ENCODE assay signal across 30 mouse cellular contexts in the genomic region with DNA sequence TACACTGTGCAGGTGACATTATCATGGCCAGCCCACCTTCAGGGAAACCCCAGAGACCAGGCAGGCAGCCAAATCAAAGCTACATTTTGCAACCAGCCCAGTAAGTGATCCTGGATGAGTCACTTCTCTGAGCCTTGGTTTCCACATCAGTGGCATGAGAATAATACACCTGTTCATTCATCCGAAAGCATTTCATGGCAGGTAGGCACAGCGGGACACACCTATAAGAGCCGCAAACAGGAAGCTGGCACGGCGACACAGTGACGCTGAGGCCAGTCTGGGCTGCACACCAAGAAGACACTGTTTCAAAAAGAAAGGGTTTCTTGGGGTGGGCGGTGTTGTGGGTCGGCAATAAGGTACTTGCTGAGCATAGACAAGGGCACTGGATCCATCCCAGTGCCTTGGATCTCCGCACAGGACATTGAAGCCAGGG. TPM values are rescaled to one million over a fixed set of nuclear protein-coding genes. Genes with fewer than 3 reads are reported as not detected.
A peak's percentile ranks its signal among the peaks of the same experiment; 100 is the strongest.
DNase-seq lines count a peak whose midpoint lies in the region; ATAC-seq and TF ChIP-seq lines count a peak whose summit lies in the region.
"Had no signal": no experiment of that assay in that cellular context is flagged by ENCODE, and none has a peak within 500 bp of the region (broad histone marks: within the 10 kb centered on the region; RNA-seq: fewer than 3 reads in every experiment).

No protein-coding gene starts in this region.

- H3K4me2 ChIP-seq in lung, postnatal 0 days (replicated peaks; ENCODE audit: low read depth, low read length), result no peak overlapping the region
- H3K4me2 ChIP-seq in stomach, postnatal 0 days (replicated peaks; ENCODE audit: low read depth), result no peak overlapping the region
- H3K4me2 ChIP-seq: forebrain, embryonic 12.5 days; limb, embryonic 12.5 days; midbrain, embryonic 15.5 days had no signal

- WGBS in lung, postnatal 0 days, result 88% methylated on average over 9 of the region's 9 CpGs
- WGBS in stomach, postnatal 0 days, result 83% methylated on average over 9 of the region's 9 CpGs

- H3K4me1 ChIP-seq in lung, postnatal 0 days (ENCODE audit: insufficient read depth, low read depth, low read length), result no peaks in the 10 kb centered on the region
- H3K4me1 ChIP-seq in stomach, postnatal 0 days (replicated peaks; ENCODE audit: control insufficient read depth, insufficient read depth), result no peaks in the 10 kb centered on the region
- H3K4me1 ChIP-seq: forebrain, embryonic 12.5 days; limb, embryonic 12.5 days; midbrain, embryonic 15.5 days had no signal

- no peak for ATAC-seq in lung, postnatal 0 days
- peak; percentile 10; the same call in 1 of the 2 replicates for ATAC-seq in stomach, postnatal 0 days (ENCODE audit: low FRiP score, low TSS enrichment)
- ATAC-seq: midbrain, embryonic 15.5 days had no signal

- TF ChIP-seq CTCF in lung, postnatal 0 days (IDR thresholded peaks at IDR 0.05), result no peak
- no peak for TF ChIP-seq CTCF in stomach, postnatal 0 days (IDR thresholded peaks at IDR 0.05; ENCODE audit: low read depth)

- no peak overlapping the region for H3K4me3 ChIP-seq in lung, postnatal 0 days (ENCODE audit: low read depth, low read length)
- H3K4me3 ChIP-seq in stomach, postnatal 0 days (ENCODE audit: low read depth, low read length), result no peak overlapping the region
- H3K4me3 ChIP-seq: forebrain, embryonic 12.5 days; limb, embryonic 12.5 days; midbrain, embryonic 15.5 days; myocyte had no signal

- peak; percentile 67 for DNase-seq in cerebellum, adult 11-12 months
- DNase-seq in cerebellum, postnatal 4 days (ENCODE audit: low spot score in 2 of 2), result no peak
- peak; percentile 38 for DNase-seq in lung, postnatal 36 days
- no peak for DNase-seq in lung, postnatal 0 days (ENCODE audit: low spot score)
- peak; percentile 68 for DNase-seq in cerebellum, adult 9-11 months
- no peak for DNase-seq in stomach, postnatal 0 days (ENCODE audit: low spot score)
- no peak for DNase-seq in adipocyte (ENCODE audit: low spot score)
- no peak for DNase-seq in layer of hippocampus, adult 18-20 months (ENCODE audit: low spot score in 2 of 2)
- DNase-seq: adrenal gland, postnatal 36 days; gastrocnemius, postnatal 14 days; kidney, adult 2 months; kidney, postnatal 14 days; right cerebral cortex, postnatal 25 days; thymus, adult 18-20 months; thymus, postnatal 4 days had no signal

- no peak overlapping the region for H3K27ac ChIP-seq in lung, postnatal 0 days (ENCODE audit: low read length)
- H3K27ac ChIP-seq in stomach, postnatal 0 days (replicated peaks), result no peak overlapping the region
- H3K27ac ChIP-seq: forebrain, embryonic 12.5 days; limb, embryonic 12.5 days; liver, embryonic 14.5 days; midbrain, embryonic 15.5 days had no signal

- no peaks in the 10 kb centered on the region for H3K27me3 ChIP-seq in lung, postnatal 0 days (replicated peaks; ENCODE audit: insufficient read depth, low read length)
- H3K27me3 ChIP-seq in stomach, postnatal 0 days (ENCODE audit: control insufficient read depth, insufficient read depth, low read length), result no peaks in the 10 kb centered on the region
- H3K27me3 ChIP-seq: CH12.LX; forebrain, embryonic 12.5 days; limb, embryonic 12.5 days; midbrain, embryonic 15.5 days had no signal

- H3K9me3 ChIP-seq in lung, postnatal 0 days (ENCODE audit: low read length), result no peaks in the 10 kb centered on the region
- no peaks in the 10 kb centered on the region for H3K9me3 ChIP-seq in stomach, postnatal 0 days (ENCODE audit: control insufficient read depth, low read length)
- H3K9me3 ChIP-seq: forebrain, embryonic 12.5 days; limb, embryonic 12.5 days; midbrain, embryonic 15.5 days had no signal

- H3K9ac ChIP-seq in lung, postnatal 0 days (replicated peaks; ENCODE audit: low read depth), result no peak overlapping the region
- no peak overlapping the region for H3K9ac ChIP-seq in stomach, postnatal 0 days (ENCODE audit: low read length)
- H3K9ac ChIP-seq: forebrain, embryonic 12.5 days; limb, embryonic 12.5 days; liver, embryonic 14.5 days; midbrain, embryonic 15.5 days had no signal

- TF ChIP-seq EP300 in lung, postnatal 0 days (IDR thresholded peaks at IDR 0.05), result no peak
- no peak for TF ChIP-seq EP300 in stomach, postnatal 0 days (optimal IDR thresholded peaks at IDR 0.05)

- H3K36me3 ChIP-seq in lung, postnatal 0 days (ENCODE audit: insufficient read depth, low read length), result no peaks in the 10 kb centered on the region
- H3K36me3 ChIP-seq in stomach, postnatal 0 days (ENCODE audit: control insufficient read depth, insufficient read depth, low read length), result peaks cover 5% of the 10 kb centered on the region

RNA-seq across cellular contexts. Expression of a gene that starts 6.6 kb away (rescaled TPM):
- polyA plus RNA-seq in lung, postnatal 0 days (2015; fragmentation: Nextera tagmentation; extraction: Ambion mirVana), result 22.1 and 23.4 TPM in 2 replicates
- polyA plus RNA-seq in stomach, postnatal 0 days (2015; fragmentation: Nextera tagmentation; extraction: Ambion mirVana), result 32.2 and 35.8 TPM in 2 replicates
- total RNA-seq in layer of hippocampus, adult 18-20 months (2021), result 100 to 1,000 TPM; 216 to 221 TPM

RNA-seq across cellular contexts. Expression of a gene that starts 17.6 kb away (rescaled TPM):
- 3.8 TPM in 2 replicates for polyA plus RNA-seq in lung, postnatal 0 days (2015; fragmentation: Nextera tagmentation; extraction: Ambion mirVana)
- polyA plus RNA-seq in stomach, postnatal 0 days (2015; fragmentation: Nextera tagmentation; extraction: Ambion mirVana), result 9.5 and 9.7 TPM in 2 replicates
- 10 to 100 TPM; 71.1 to 72.6 TPM for total RNA-seq in layer of hippocampus, adult 18-20 months (2021)
- total RNA-seq: megakaryocyte, adult 5-6 weeks; MEL had no signal

RNA-seq across cellular contexts. Expression of a gene that starts 26.2 kb away (rescaled TPM):
- not detected in 2 replicates for polyA plus RNA-seq in lung, postnatal 0 days (2015; fragmentation: Nextera tagmentation; extraction: Ambion mirVana)
- not detected in 2 replicates for polyA plus RNA-seq in stomach, postnatal 0 days (2015; fragmentation: Nextera tagmentation; extraction: Ambion mirVana)
- not detected for total RNA-seq in layer of hippocampus, adult 18-20 months (2021)
- total RNA-seq: adrenal gland, postnatal 36 days; CH12.LX; gastrocnemius, postnatal 14 days; heart, adult 8-10 months; megakaryocyte, adult 5-6 weeks; MEL had no signal
- polyA plus RNA-seq: forebrain, embryonic 12.5 days; heart, embryonic 16.5 days; hindbrain, embryonic 11.5 days; limb, embryonic 12.5 days; liver, embryonic 14.5 days; lung, embryonic 16.5 days; midbrain, embryonic 15.5 days; myocyte; neural tube, embryonic 14.5 days; spleen, adult 2 months; stomach, embryonic 14.5 days had no signal

RNA-seq across cellular contexts. Expression of a gene that starts 28.1 kb away (rescaled TPM):
- polyA plus RNA-seq in lung, postnatal 0 days (2015; fragmentation: Nextera tagmentation; extraction: Ambion mirVana), result 41.8 and 43.1 TPM in 2 replicates
- polyA plus RNA-seq in stomach, postnatal 0 days (2015; fragmentation: Nextera tagmentation; extraction: Ambion mirVana), result 65.6 and 66.4 TPM in 2 replicates
- 10 to 100 TPM; 47.4 to 50.7 TPM for total RNA-seq in layer of hippocampus, adult 18-20 months (2021)

RNA-seq across cellular contexts. Expression of a gene that starts 33.5 kb away (rescaled TPM):
- 19.6 and 24.6 TPM in 2 replicates for polyA plus RNA-seq in lung, postnatal 0 days (2015; fragmentation: Nextera tagmentation; extraction: Ambion mirVana)
- 30.4 and 31.2 TPM in 2 replicates for polyA plus RNA-seq in stomach, postnatal 0 days (2015; fragmentation: Nextera tagmentation; extraction: Ambion mirVana)
- total RNA-seq in layer of hippocampus, adult 18-20 months (2021), result 10 to 100 TPM; 26.3 to 27.1 TPM

Comparison
In these comparisons a context has a peak if more than half of its experiments do, and no peak if none do; other contexts are left out.
1. DNase-seq: peak in cerebellum, adult 11-12 months (single experiment), lung, postnatal 36 days (single experiment) and cerebellum, adult 9-11 months (single experiment); none in cerebellum, postnatal 4 days (0 of 2), lung, postnatal 0 days (single experiment), stomach, postnatal 0 days (single experiment), adipocyte (single experiment) and layer of hippocampus, adult 18-20 months (0 of 2).